Mouse (Mus musculus): ENCODE results near the gene Prickle4.

Prickle4 gene

GRCm38 (mm10) chr17:47694503-47695336 is at the start of gene Prickle4:
TSS of gene Prickle4 (minus strand) at chr17:47694736.
- DNase-seq (ENCODE audit: low spot score): peak; percentile 97

GRCm38 (mm10) chr17:47744086-47744485 is 49.5 kb upstream of the Prickle4 start:
- no peak for DNase-seq (ENCODE audit: low spot score)

GRCm38 (mm10) chr17:47742991-47743734 is 48.6 kb upstream of the Prickle4 start:
- no peak for DNase-seq (ENCODE audit: low spot score)

GRCm38 (mm10) chr17:47740186-47740585 is 45.6 kb upstream of the Prickle4 start:
- no peak for DNase-seq (ENCODE audit: low spot score)

- no peak for DNase-seq (ENCODE audit: low spot score)
Observed at GRCm38 (mm10) chr17:47738879-47739798, 44.6 kb upstream of the Prickle4 start.

- peak; percentile 57 for DNase-seq (ENCODE audit: low spot score)
Observed at GRCm38 (mm10) chr17:47738066-47738878, 43.7 kb upstream of the Prickle4 start.

GRCm38 (mm10) chr17:47737271-47738065 is 42.9 kb upstream of the Prickle4 start:
- DNase-seq (ENCODE audit: low spot score): peak; percentile 89

GRCm38 (mm10) chr17:47736856-47737255 is 42.3 kb upstream of the Prickle4 start, which contains the start of gene Tfeb:
TSS of gene Tfeb (plus strand) at chr17:47737030.
- DNase-seq (ENCODE audit: low spot score): peak; percentile 98

- DNase-seq (ENCODE audit: low spot score): no peak
Observed at GRCm38 (mm10) chr17:47735553-47736100, 41.1 kb upstream of the Prickle4 start.

- DNase-seq (ENCODE audit: low spot score): no peak
Observed at GRCm38 (mm10) chr17:47730633-47731575, 36.4 kb upstream of the Prickle4 start.

- no peak for DNase-seq (ENCODE audit: low spot score)
Observed at GRCm38 (mm10) chr17:47726566-47726965, 32.0 kb upstream of the Prickle4 start, which contains the start of gene Pgc. TSS of gene Pgc (plus strand) at chr17:47726842.

GRCm38 (mm10) chr17:47721183-47721582 is 26.6 kb upstream of the Prickle4 start:
- no peak for DNase-seq (ENCODE audit: low spot score)

GRCm38 (mm10) chr17:47715037-47715436 is 20.5 kb upstream of the Prickle4 start:
- DNase-seq (ENCODE audit: low spot score): no peak

GRCm38 (mm10) chr17:47712889-47713571 is 18.5 kb upstream of the Prickle4 start:
- no peak for DNase-seq (ENCODE audit: low spot score)

GRCm38 (mm10) chr17:47711883-47712282 is 17.3 kb upstream of the Prickle4 start:
- no peak for DNase-seq (ENCODE audit: low spot score)

GRCm38 (mm10) chr17:47710036-47710435 is 15.5 kb upstream of the Prickle4 start:
- no peak for DNase-seq (ENCODE audit: low spot score)

GRCm38 (mm10) chr17:47708972-47709371 is 14.4 kb upstream of the Prickle4 start:
- DNase-seq (ENCODE audit: low spot score): no peak

GRCm38 (mm10) chr17:47707961-47708360 is 13.4 kb upstream of the Prickle4 start:
- DNase-seq (ENCODE audit: low spot score): no peak

Measured in urinary bladder, postnatal 14 days (tissue).